Mouse (Mus musculus): Measurements from ENCODE around the gene Aspscr1. TPM values are rescaled to one million over a fixed set of nuclear protein-coding genes. Genes with fewer than 3 reads are reported as not detected.
"Not testable (repeated sequence)": the region's sequence is repeated elsewhere in the genome, so short reads cannot be mapped to it uniquely, and the experiment has no call there.

Aspscr1 gene
- polyA plus RNA-seq, 1 experiment from 2014 or later: 154 TPM

DNA sequence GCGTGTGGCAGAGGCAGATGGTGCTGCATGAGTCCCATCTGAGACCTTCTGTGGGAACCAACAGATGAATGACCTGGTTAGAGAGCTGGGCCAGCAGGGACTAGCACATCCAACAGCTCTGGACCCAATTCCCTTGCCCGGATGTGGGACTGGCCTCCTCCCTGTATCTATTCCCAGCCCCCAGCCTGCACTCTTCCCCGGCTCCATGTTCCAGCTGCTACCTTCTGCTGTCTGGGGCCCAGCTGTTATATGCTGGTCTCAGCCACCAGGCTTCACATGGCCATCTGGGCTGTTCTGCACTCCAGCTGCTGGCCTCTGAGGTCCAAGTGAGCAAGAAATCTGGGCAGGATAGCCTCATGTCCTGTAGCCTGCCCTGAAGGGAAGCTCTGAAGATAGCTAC lies 7.4 kb upstream of the Aspscr1 start:
- no peak overlapping the region for H3K27ac ChIP-seq (replicated peaks)
- ATAC-seq (replicated peaks): no peak
- no peaks in the 10 kb centered on the region for H3K9me3 ChIP-seq
- 90% methylated on average over 3 of the region's 3 CpGs for WGBS
- no peak overlapping the region for H3K9ac ChIP-seq (replicated peaks)
- H3K4me2 ChIP-seq (replicated peaks): no peak overlapping the region
- H3K4me3 ChIP-seq: no peak overlapping the region
- no peaks in the 10 kb centered on the region for H3K36me3 ChIP-seq
- peaks cover 43% of the 10 kb centered on the region for H3K27me3 ChIP-seq
- peaks cover 8% of the 10 kb centered on the region for H3K4me1 ChIP-seq

DNA sequence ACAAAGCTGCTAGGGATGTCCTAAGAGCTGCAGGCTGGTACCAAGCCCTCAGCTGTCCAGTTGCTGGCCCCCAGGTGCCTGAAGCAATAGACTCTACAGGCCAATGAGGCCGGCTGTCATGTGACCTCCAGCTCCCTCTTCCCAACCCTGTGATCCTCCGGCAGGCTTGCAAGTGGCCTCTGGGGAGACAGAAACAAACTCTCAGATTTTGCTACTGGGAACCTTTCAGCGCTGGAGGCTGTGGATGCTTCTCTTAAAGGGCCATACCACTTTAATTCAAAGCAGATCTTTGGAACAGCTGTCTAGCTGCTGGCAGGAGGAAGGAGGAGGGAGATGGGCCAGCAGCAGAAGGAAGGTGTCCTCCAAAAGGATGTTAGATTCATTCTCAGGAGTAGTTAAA lies 6.2 kb upstream of the Aspscr1 start:
- no peak for ATAC-seq (replicated peaks)
- 4% methylated on average over 3 of the region's 3 CpGs for WGBS
- no peaks in the 10 kb centered on the region for H3K9me3 ChIP-seq
- H3K4me1 ChIP-seq: no peaks in the 10 kb centered on the region
- H3K36me3 ChIP-seq: no peaks in the 10 kb centered on the region
- H3K4me2 ChIP-seq (replicated peaks): no peak overlapping the region
- H3K27ac ChIP-seq (replicated peaks): no peak overlapping the region
- H3K27me3 ChIP-seq: peaks cover 31% of the 10 kb centered on the region
- no peak overlapping the region for H3K9ac ChIP-seq (replicated peaks)
- H3K4me3 ChIP-seq: no peak overlapping the region

- peak overlapping the region; percentile 66 for H3K4me3 ChIP-seq
- H3K9me3 ChIP-seq: no peaks in the 10 kb centered on the region
- H3K27ac ChIP-seq (replicated peaks): peak overlapping the region; percentile 87
- H3K4me2 ChIP-seq (replicated peaks): peak overlapping the region; percentile 58
- H3K36me3 ChIP-seq: peaks cover 13% of the 10 kb centered on the region; the same call in 1 of the 2 replicates
- peak overlapping the region; percentile 63 for H3K9ac ChIP-seq (replicated peaks)
- peak; percentile 4 for ATAC-seq (replicated peaks)
- 0 out of 2 replicates have a peak, but pooled peaks cover 4% of the 10 kb centered on the region for H3K27me3 ChIP-seq
- WGBS: 37% methylated on average over 12 of the region's 12 CpGs
- peaks cover 18% of the 10 kb centered on the region for H3K4me1 ChIP-seq
These were observed 885 bp downstream of the Aspscr1 start for GRCm38 (mm10) chr11:120673594-120674122.

GRCm38 (mm10) chr11:120675875-120676274 lies 3.1 kb downstream of the Aspscr1 start:
- not testable (repeated sequence) for H3K9ac ChIP-seq (replicated peaks); H3K4me3 ChIP-seq; H3K27me3 ChIP-seq; H3K9me3 ChIP-seq; ATAC-seq (replicated peaks); H3K27ac ChIP-seq (replicated peaks); H3K4me2 ChIP-seq (replicated peaks)
- WGBS: 94% methylated on average over 5 of the region's 5 CpGs
- peaks cover 33% of the 10 kb centered on the region for H3K36me3 ChIP-seq
- H3K4me1 ChIP-seq: peaks cover 18% of the 10 kb centered on the region

GRCm38 (mm10) chr11:120676951-120677350 lies 4.2 kb downstream of the Aspscr1 start:
- H3K36me3 ChIP-seq: peaks cover 40% of the 10 kb centered on the region

GRCm38 (mm10) chr11:120679909-120680308 lies 7.1 kb downstream of the Aspscr1 start:
- no peaks in the 10 kb centered on the region for H3K9me3 ChIP-seq
- H3K4me3 ChIP-seq: no peak overlapping the region
- no peak overlapping the region for H3K4me2 ChIP-seq (replicated peaks)
- H3K27ac ChIP-seq (replicated peaks): no peak overlapping the region
- H3K27me3 ChIP-seq: no peaks in the 10 kb centered on the region
- no peak overlapping the region for H3K9ac ChIP-seq (replicated peaks)
- peaks cover 54% of the 10 kb centered on the region for H3K36me3 ChIP-seq
- peaks cover 3% of the 10 kb centered on the region for H3K4me1 ChIP-seq
- WGBS: 79% methylated on average over 3 of the region's 3 CpGs
- no peak for ATAC-seq (replicated peaks)

More at GRCm38 (mm10) chr11:120676951-120677350, 4.2 kb downstream of the Aspscr1 start:
- no peak for ATAC-seq (replicated peaks)
- no peak overlapping the region for H3K27ac ChIP-seq (replicated peaks)
- no peaks in the 10 kb centered on the region for H3K27me3 ChIP-seq
- H3K4me3 ChIP-seq: no peak overlapping the region
- WGBS: over 99% methylated on average over 4 of the region's 4 CpGs
- H3K4me1 ChIP-seq: peaks cover 18% of the 10 kb centered on the region
- H3K4me2 ChIP-seq (replicated peaks): no peak overlapping the region
- no peaks in the 10 kb centered on the region for H3K9me3 ChIP-seq
- no peak overlapping the region for H3K9ac ChIP-seq (replicated peaks)

- H3K36me3 ChIP-seq: peaks cover 54% of the 10 kb centered on the region
- no peaks in the 10 kb centered on the region for H3K9me3 ChIP-seq
- H3K4me1 ChIP-seq: no peaks in the 10 kb centered on the region
- H3K4me2 ChIP-seq (replicated peaks): no peak overlapping the region
- H3K9ac ChIP-seq (replicated peaks): no peak overlapping the region
- H3K4me3 ChIP-seq: no peak overlapping the region
- H3K27ac ChIP-seq (replicated peaks): no peak overlapping the region
- no peaks in the 10 kb centered on the region for H3K27me3 ChIP-seq
- WGBS: 95% methylated on average over 5 of the region's 5 CpGs
- no peak for ATAC-seq (replicated peaks)
These were observed 9.9 kb downstream of the Aspscr1 start for GRCm38 (mm10) chr11:120682683-120683082.

DNA sequence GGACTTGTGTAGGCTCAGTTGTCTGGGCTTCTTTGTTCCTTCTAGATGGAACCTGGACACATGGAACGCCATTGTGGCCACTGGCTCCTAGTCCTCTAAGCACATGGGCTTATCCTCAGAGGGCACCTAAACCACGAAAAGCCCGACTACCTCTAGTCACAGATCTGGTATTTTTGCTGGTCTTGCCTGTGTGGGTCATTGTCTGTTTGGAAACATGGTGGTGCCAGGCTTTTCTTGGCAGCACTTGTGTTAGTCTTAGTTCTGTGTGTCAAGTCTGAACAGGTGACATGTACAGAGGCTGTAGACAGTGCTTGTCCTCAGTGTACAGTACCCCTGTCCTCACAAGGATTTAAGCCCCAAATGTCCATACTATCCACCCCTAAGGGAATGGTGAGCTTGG lies 10.8 kb downstream of the Aspscr1 start:
- H3K36me3 ChIP-seq: peaks cover 56% of the 10 kb centered on the region
- H3K9me3 ChIP-seq: no peaks in the 10 kb centered on the region
- no peak overlapping the region for H3K4me3 ChIP-seq
- no peak overlapping the region for H3K4me2 ChIP-seq (replicated peaks)
- H3K27me3 ChIP-seq: no peaks in the 10 kb centered on the region
- no peak overlapping the region for H3K9ac ChIP-seq (replicated peaks)
- 88% methylated on average over 3 of the region's 3 CpGs for WGBS
- no peaks in the 10 kb centered on the region for H3K4me1 ChIP-seq
- no peak overlapping the region for H3K27ac ChIP-seq (replicated peaks)
- no peak for ATAC-seq (replicated peaks)

DNA sequence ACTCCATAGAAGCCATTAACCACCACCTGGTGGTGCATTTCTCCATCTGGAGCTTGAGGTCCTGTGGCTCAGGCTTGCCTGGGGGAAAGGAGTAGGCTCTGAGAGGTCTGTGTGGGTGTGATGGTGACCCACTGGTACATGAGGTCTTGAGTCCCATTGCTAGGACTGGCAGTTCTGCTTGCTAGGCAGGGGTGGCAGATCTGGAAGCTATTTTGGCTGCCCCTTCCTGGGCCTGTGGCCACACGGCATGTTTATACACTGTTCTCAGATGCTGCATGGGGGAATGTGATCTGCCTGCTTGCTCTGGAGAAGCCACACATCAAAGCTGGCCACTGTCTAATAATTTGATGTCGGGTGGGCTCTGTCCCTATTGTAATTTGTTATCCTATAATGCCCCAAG lies 11.3 kb downstream of the Aspscr1 start:
- Histone ChIP-seq H3K27ac (replicated peaks) (no peak overlapping the region), H3K4me3 (no peak overlapping the region), H3K36me3 (peaks cover 58% of the 10 kb centered on the region), H3K9ac (replicated peaks) (no peak overlapping the region), H3K27me3 (no peaks in the 10 kb centered on the region), H3K9me3 (no peaks in the 10 kb centered on the region), H3K4me1 (no peaks in the 10 kb centered on the region), H3K4me2 (replicated peaks) (no peak overlapping the region)
- WGBS: 94% methylated on average over 2 of the region's 2 CpGs
- no peak for ATAC-seq (replicated peaks)

- Histone ChIP-seq H3K36me3 (peaks cover 58% of the 10 kb centered on the region), H3K27ac (replicated peaks) (no peak overlapping the region), H3K4me1 (no peaks in the 10 kb centered on the region), H3K4me3 (no peak overlapping the region), H3K27me3 (no peaks in the 10 kb centered on the region), H3K9me3 (no peaks in the 10 kb centered on the region), H3K9ac (replicated peaks) (no peak overlapping the region), H3K4me2 (replicated peaks) (no peak overlapping the region)
- no peak for ATAC-seq (replicated peaks)
- WGBS: 93% methylated on average over 2 of the region's 2 CpGs
These were observed 11.9 kb downstream of the Aspscr1 start for GRCm38 (mm10) chr11:120684660-120685059.

GRCm38 (mm10) chr11:120686650-120687272 lies 14.0 kb downstream of the Aspscr1 start:
- H3K4me3 ChIP-seq: no peak overlapping the region
- no peak overlapping the region for H3K27ac ChIP-seq (replicated peaks)
- no peak for ATAC-seq (replicated peaks)
- peaks cover 45% of the 10 kb centered on the region for H3K36me3 ChIP-seq
- no peaks in the 10 kb centered on the region for H3K9me3 ChIP-seq
- H3K9ac ChIP-seq (replicated peaks): no peak overlapping the region
- H3K27me3 ChIP-seq: no peaks in the 10 kb centered on the region
- no peak overlapping the region for H3K4me2 ChIP-seq (replicated peaks)
- H3K4me1 ChIP-seq: no peaks in the 10 kb centered on the region
- WGBS: 77% methylated on average over 20 of the region's 20 CpGs

DNA sequence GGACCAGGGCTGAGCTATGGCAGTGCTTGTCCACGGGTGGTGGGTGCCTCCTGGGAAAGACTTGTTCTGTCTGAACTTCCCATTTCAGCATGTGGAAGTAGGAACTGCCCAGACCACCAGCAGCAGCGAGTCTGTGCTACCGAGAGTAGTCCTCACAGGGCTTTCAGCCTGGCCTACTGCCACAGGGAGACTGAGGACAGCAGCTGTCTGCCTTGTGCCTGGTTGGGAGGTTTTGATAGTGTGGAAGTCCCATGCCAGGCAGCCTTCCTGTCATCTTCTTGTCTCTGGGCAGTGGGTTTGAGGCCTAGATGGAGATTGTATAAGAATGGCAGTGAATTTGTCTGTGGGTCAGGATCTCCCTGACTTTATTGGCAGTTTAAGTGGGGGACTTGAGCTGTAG lies 16.6 kb downstream of the Aspscr1 start:
- WGBS: 84% methylated on average over 3 of the region's 3 CpGs
- Histone ChIP-seq H3K9me3 (no peaks in the 10 kb centered on the region), H3K4me2 (replicated peaks) (no peak overlapping the region), H3K36me3 (peaks cover 34% of the 10 kb centered on the region; the same call in 1 of the 2 replicates), H3K4me3 (no peak overlapping the region), H3K27me3 (no peaks in the 10 kb centered on the region), H3K27ac (replicated peaks) (no peak overlapping the region), H3K9ac (replicated peaks) (no peak overlapping the region), H3K4me1 (no peaks in the 10 kb centered on the region)
- no peak for ATAC-seq (replicated peaks)

Data from forebrain, embryonic 15.5 days (tissue).